Mouse (Mus musculus) myocyte (in vitro differentiated cells): ENCODE data around the gene Kdm6b.

Experiments
- MAX ChIP-seq: IDR thresholded peaks from one replicate; pipeline ENCODE4 v1.6.1; 2011; ENCODE audit warnings: low read depth, mild to moderate bottlenecking, control low read depth
- POLR2A ChIP-seq: IDR thresholded peaks from one replicate; pipeline ENCODE4 v1.6.1; 2011; ENCODE audit warnings: low read depth, mild to moderate bottlenecking, control low read depth, moderate library complexity; ENCODE audit not compliant: insufficient read length

- TF ChIP-seq POLR2A: no peak
- no peak for TF ChIP-seq MAX
These were observed 7.9 kb downstream of the Kdm6b start for GRCm38 (mm10) chr11:69405397-69406200.
